Mouse (Mus musculus): ENCODE measurements around the gene Fam208b.
"Not testable (repeated sequence)": the region's sequence is repeated elsewhere in the genome, so short reads cannot be mapped to it uniquely, and the experiment has no call there.

Fam208b gene

DNA sequence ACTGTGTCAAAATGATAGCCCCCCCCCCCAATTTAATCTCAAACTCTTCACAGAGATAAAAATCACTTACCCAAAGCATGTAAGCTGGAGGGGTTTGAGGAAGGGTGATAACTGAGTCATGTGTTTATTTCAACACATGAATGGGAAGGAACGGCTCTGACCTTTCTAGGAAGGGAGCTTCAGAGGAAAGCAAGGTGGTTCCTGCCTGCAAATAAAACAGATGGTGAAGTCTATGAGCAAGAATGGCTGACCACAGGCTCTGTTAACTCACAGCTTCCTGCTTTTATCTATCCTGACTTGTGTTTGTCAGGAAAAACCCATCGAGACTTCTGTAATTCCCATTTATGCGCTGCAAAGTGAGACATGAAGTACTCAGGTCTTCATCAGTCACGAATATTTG is 91.6 kb downstream of the Fam208b start:
- DNase-seq (ENCODE audit: extremely low read depth, low read depth): not testable (repeated sequence)
